Mouse (Mus musculus): ENCODE measurements around the gene Filip1. TPM values are rescaled to one million over a fixed set of nuclear protein-coding genes. Genes with fewer than 3 reads are reported as not detected.

Filip1 gene
- total RNA-seq, 2 experiments from 2014 or later, result 58.1 to 81.5 TPM

DNA sequence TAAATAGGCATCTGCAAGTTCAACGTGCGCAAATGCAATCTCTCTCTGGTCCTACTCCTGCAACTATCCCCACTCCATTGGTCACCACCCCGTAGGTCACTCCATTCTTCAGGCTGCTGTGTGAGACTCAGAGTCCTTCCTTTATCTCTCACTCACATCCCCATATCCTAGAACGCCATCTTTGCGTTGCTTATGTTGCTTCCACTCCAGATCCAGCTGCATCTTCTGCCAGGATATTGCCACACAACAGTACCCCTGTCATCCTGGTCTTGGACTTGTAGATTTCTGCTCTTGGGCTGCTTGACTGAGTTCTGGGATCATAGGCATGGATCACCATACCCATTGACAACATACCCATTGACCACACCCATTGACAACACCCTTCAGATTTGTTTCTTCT is 62.0 kb downstream of the Filip1 start:
- no peak for DNase-seq (ENCODE audit: low spot score in 2 of 2)

DNA sequence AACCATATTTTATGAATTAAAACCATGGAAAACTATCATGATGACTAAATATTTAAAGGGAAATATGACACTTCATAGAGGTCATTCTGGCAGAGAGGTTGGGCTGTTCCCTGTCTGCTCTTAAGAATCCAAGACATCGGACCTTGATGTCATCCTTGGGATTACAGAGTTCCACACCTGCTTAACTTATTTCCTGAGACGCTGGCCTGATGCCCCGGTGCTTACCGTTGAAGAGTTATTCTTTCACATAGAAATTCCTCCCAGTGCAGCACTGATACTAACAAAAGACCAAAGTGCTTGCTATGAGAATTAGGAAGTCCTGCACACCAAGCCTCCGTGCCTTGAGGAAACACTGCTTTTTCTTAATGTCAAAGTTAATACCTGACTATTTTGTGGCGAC is 62.6 kb downstream of the Filip1 start:
- DNase-seq (ENCODE audit: low spot score in 2 of 2), result no peak

DNA sequence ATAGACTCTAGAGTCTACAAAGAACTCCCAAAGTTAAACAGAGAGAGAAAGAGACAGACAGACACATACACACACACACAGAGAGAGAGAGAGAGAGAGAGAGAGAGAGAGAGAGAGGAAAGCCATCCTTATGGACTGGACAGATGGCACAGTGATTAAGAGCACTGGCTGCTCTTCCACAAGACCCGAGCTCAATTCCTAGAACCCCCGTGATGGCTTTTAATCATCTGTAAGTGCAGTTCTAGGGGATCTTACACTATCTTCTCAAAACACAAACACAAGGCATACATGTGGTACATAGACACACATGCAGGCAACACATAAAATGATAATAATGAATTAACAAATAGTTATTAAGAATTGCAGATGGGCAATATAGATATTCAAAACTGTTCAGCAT is 64.3 kb downstream of the Filip1 start:
- no peak for DNase-seq (ENCODE audit: low spot score in 2 of 2)

DNA sequence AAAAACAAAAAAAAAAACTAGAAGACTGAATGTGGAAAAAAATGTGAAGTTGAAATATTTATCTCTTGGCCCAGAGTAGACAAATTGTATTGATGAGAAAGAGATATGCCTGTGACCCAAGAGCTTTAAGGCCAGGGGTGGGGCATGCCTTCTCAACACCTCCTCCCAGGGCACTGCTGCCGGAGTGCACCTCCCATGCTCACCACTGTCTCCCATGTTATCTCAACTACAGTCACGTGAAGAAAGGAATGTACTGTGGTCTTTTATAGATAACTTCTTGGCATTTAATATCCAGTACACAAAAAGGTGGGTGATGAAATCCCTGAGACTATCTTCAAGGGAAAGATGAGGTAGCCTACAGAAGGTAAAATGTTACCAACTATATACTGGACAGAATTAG is 64.7 kb downstream of the Filip1 start:
- no peak for DNase-seq (ENCODE audit: low spot score in 2 of 2)

DNA sequence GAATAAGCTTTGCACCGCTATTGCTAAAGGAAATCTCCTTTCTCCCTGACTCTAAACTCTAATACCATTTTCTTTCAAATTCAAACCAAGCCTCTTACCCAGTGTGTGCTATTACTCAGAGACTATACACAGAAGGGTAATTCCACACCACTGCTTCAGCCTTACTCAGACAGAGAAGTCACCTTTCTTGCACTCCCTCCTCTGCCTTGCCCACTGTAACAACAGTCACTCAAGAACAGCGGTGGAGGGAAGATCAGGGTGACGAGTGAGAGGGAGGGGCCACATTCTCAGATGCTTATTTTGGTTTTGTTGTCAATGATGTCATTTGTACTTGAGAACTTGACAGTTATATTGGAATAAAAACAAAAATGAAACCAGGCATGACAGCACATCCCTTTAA is 65.2 kb downstream of the Filip1 start:
- no peak for DNase-seq (ENCODE audit: low spot score in 2 of 2)

DNA sequence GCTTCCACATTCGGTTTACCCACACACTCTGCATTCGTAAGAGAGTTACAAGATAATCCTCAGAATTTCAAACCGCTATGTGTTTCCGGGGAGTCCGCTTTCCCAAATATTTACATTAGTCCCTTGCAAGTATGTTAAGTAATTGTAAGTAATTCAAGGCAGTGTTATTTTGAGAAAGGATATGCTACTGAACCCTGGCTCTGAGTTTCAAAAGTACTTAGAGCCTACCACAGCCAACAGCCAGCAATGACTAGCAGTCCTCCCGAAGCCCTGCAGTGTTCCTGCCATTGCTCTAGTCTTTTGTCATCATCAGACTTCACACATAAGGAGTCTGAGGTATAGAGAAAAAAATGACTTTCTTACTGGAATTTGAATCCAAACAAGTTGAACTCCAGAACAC is 67.8 kb downstream of the Filip1 start:
- no peak for DNase-seq (ENCODE audit: low spot score in 2 of 2)

DNA sequence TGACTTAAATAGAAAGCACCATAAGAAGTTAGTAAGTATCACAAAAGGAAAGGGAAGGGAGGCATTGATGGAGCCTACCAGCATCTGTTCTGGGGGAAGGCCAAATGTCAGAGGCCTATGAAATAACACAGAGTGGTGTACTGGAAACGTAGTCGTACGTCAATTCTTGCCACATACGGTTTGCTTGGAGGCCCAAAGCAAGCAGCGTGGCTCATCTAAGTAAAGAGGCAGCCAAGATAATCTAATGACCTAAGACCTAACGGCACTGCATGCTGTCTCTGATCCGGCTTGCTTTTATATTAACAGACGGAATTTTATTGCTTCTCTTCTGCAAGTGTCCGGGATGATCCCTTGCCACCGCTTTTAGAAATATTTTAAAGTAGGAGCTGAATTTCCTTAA is 68.7 kb downstream of the Filip1 start:
- DNase-seq (ENCODE audit: low spot score in 2 of 2), result no peak

DNA sequence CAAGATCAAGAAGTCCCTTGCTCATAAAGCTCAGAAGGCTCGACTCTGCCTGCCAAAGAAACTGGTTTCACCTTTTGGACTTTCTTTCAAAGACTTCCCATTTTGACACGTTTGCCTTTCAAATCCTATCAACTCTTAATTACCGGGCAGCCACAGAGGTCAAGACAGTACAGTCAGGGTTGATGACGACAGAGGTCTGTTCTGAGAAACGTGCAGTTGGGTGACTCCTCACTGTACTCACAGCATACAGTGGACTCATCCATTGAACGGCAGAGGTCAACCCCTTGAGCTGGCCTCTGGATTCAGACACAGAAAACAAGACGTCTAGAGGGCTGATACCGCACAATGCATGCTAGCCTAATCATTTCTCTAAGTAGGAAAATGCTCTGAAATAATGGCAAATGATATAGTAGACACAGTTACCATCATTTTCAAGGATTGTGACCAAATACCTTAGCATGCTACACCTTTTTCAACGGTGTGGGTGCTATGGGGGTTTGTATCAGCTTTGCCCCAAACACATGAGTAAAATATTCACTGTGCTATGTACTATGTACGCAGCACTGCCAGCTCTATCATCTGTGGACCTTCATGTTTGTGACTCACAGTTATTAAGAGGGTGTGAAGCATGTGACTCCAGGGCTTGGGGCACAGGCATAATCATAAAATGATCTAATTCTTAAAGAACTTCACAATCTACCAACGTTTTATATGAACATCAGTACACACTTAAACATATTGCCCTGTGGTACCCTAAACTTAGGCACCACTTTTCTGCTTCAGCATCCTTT is 74.0 kb downstream of the Filip1 start:
- no peak for DNase-seq (ENCODE audit: low spot score in 2 of 2)

DNA sequence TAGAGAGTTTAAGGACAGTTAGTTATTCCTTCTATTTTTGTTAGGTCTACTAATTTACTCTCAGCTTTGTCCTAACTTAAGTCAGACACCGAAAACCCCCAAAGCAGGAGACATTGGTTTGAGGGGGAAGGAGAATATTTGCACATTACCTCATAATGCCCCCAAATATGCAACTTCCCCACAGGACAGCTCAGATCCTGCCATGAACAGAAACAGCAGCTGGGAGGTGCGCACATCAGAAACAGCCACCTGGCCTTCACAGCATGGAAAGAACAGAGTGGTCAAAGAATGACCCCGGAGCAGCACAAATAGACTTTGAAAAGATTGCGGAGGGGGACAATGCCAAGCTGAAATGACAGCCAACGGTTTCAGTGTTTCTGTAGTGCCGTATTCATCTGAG is 75.1 kb downstream of the Filip1 start:
- no peak for DNase-seq (ENCODE audit: low spot score in 2 of 2)

DNA sequence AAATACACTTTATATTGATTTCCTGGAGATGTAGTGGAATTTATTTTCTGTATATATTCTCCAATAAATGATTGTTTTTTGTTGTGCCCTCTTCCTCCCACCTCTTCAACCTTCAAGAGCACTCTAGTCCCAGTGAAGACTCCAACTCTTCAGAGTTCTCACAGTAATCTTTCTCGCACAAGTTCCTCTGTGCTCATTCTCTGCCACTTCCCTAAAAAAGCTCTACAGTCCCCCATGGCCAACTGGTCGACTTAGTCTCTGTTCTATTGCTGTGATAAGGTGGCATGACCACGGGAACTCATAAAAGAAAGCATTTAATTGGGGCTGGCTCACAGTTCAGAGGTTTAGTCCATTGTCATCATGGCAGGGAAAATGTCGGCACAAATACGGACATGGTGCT is 80.1 kb downstream of the Filip1 start:
- DNase-seq (ENCODE audit: low spot score in 2 of 2), result no peak

DNA sequence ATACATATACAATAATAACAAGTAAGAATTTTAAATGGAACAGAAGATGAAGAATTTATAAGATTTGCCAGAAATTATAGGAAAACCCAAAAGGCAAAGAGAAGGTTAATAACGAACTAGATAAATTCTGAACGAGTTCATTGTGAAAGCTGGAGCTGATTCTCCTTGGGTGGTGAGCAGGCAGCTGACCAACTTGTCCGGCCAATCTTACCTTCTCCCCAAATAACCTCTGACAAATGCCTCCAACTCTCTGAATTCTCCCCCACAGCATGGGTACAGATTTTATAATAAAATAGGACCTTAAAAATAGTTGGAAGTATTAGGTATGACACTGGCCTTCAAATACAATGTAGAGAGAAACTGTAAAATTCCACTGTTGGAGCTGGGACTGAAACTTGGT is 84.6 kb downstream of the Filip1 start:
- DNase-seq (ENCODE audit: low spot score in 2 of 2), result no peak

DNA sequence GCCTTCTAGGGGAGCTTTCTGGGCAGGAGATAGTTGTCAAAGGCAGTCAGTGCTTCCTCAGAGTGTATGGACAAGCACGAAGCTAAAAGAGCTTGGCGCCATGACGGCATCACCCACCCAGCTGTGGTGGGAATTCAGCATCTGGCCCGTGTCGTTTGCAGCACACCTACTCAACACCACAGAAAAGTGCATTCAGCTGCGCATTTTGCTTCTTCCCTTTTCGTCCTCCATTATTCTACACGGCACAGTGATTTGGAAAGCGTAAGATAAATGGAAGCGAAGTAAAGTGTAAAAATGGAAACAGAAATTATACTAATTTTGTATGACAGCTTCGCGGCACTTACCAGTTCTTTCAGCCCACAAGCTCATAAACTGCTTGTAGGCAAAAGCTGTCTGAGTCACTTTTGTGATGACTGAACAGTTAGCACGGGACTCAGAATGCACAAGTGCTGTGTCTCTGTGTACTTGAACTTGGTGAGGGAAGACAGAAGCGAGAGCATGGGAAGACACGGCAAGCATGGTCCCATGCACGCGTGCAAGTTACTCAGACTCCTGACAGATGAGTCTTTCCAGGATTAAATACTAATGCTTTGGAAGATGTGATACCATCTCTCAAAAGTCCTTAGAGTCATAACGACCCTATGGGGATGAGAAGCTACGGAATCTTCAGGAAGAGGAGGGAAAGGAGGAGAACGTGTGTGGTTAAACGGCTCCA is 85.3 kb downstream of the Filip1 start:
- no peak for DNase-seq (ENCODE audit: low spot score in 2 of 2)

DNA sequence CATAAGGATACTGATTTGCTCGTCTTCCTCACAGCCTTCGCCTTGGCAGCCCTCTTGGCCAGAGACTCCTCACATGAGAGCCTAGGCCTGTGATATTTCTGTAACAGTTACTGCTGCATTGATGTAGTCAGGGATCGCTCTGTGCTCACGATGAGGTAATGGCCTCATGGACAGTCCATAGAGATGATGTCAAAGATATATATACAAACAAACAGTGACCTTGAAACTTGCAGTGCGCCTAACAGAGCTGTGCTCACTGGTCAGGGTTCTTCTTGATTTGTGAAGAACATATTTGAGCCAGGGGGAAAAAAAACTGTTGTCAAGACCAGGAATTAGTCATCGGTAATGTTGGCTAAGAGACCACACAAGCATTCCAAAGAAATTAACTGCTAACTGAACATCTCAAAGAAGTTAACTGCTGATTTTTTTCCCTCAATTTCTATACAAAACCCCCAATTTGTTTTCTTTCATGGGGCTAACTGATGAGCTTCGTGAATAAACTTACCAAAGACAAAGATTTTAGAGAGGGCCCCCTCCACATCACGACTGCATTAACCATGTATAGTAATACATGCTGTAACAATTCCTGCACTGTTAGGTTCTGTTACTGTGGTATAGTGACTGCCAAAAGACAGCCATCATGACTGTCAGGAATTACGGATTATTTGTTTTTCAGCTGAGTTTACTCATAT is 86.0 kb downstream of the Filip1 start:
- DNase-seq (ENCODE audit: low spot score in 2 of 2), result no peak

DNA sequence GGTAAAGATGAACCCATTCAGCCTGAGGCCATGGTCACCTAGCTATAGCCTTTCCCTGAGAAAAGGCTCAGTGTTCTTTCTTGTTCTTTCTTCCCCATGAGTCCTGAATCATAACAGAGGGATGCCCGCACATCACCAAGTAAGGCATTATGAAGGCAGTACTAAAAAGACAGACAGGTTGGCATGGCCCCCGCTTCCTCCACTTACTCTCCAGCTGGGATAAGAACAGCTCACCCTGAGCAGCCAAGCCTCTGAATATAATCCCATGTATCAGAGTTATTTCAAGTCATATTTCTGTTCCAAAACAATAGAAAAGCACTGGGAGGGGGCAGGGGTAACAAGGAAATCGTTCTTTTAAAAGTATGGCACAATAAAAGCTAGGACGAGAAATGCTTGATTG is 86.7 kb downstream of the Filip1 start:
- no peak for DNase-seq (ENCODE audit: low spot score in 2 of 2)

DNA sequence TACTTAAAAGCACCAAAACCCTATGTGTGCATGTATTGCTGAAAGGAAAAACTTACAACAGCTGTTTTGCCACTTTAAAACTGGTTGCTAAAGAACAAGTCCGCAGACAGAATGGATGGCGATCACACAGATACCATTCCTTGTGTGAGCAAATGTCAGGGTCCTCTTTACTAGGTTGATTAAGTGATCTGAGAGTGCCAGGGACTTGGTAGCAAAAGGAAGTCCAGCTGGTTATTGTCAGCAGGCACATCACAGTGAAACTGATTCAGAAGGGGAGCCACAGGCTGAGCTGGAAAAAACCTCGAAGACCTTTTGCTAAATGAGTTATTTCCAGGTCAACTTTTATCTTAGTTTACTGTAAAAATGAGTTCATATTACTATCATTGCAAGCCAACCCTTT is 89.4 kb downstream of the Filip1 start:
- no peak for DNase-seq (ENCODE audit: low spot score in 2 of 2)

DNA sequence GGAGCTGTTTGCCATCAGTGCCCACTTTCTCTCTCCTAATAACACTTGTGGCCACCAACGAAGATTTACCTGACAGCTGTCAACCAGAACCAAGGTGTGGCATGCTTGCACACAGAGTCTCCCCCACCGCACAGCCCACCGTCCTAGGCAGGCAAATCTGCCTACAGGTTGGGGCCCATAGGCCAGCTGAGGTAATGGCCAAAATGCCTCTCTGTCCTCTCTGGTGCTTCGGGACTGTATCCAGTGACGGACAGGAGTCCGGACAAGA is 90.2 kb downstream of the Filip1 start:
- no peak for DNase-seq (ENCODE audit: low spot score in 2 of 2)

DNA sequence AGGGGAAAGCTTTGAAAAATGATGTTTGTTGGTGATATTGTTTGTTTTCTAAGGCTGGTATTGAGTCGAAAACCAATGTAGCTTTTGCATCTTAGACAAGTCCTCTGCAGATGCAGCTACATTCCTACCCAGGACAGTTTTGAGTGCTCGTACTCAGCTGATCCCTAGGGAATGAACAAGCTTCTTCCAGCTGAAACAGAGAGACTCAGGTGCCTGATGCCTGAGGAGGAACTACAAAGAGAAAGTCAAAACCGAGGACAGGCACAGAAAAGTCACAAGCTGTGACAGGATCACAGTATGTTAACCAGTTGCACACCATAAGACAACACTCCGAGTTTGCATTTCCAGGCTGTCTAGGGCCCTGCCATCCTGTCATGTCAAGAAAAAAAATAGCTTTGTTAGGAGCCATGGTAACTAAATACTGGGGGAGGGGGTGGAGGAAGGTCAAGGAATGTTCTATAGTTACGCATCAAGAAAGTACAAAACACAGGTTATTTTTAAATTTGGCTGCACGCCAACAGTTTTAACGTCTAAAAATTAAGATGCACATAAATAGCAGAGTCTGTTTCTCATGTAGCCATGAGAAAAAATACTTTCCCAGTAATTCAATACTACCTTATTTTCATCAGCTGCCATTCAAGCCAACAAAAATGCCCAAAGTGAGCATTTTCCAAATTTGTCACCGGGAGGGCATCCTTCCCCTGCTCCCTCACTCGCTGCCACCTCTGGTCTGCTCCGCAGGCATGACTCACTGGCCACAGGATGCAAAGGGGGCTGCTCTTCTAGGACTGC is 90.8 kb downstream of the Filip1 start:
- DNase-seq (ENCODE audit: low spot score in 2 of 2), result no peak

DNA sequence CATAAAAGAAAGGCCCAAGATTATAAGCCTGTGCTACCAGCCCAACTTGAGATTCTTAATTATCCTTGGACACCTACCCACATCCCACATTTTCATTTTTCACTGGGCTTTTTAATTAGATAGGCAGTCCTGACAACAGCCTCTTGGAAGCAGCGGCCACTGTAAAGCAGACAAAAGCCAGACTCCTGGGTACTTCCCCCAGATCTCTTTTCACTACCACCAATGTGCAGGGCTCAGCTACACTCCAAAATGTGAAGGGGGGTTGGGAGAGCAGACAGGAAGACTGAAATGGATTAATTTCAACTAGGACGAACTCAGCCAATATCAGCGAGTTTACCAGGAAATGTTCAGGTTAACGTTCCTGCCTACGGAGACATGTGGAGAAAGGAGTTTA is 92.1 kb downstream of the Filip1 start:
- DNase-seq (ENCODE audit: low spot score in 2 of 2), result no peak

DNA sequence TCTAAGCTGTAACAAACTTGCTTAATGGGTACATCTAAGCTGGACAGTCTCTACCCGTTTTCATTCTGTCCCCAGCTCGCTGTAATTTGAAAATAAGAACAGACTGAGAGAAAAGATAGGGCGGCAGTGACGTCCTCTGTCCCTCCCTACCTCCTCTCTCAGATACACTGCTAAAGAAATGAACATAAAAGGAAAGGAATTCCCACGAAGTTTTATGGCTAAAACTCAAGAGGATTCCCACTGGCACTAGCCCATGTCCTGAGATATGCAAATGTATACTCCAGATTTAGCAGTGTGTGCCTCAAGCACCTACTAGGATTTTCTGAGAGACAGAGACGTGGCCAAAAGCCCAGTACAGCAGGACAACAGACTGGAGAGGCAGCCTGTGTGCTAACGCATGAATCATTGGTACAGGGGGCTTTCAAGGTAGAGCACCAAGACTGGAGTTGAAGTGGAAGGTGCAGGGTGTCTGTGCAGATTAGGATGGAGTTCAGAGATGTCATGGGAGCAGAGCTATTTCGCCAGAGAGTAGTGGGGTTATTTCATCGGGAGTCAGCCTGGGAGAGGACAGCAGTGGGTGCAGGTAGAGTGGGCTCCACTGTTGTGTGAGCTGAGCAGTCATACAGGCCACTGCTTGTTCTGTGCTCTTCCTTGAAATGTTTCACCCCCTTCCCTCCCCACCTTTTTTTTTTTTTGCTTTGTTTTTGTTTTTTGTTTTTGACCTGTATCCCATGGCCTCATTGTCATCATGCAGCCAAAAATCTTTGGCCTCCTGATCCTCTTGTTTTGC is 92.7 kb downstream of the Filip1 start:
- DNase-seq (ENCODE audit: low spot score in 2 of 2), result no peak

DNA sequence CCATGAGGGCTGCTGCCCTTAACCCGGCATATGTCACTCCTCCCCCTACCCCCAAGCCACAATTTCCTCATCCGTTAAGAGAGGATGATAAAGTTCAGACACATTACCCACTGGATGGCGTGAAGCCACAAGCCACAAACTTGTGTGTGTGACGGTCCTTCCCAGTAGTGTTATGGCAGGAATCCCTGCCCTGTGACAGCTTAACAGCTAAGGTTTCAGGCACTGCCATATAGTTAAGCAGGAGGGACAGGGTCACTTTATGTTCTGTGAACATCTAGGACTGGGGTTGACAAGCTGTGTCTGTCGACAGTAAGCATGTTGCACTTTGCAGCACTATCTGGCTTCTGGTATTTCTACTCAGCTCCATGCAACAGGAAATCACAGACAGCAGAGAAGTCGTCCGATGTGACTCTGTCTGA is 93.3 kb downstream of the Filip1 start:
- no peak for DNase-seq (ENCODE audit: low spot score in 2 of 2)
